Mouse (Mus musculus) erythroblast, embryonic 14.5 days (primary cell): ENCODE measurements at regions not wholly inside any gene's neighbourhood (a gene's known extent, or its start where the extent isn't known, plus 50 kb on each side); places are given as distances from the start of the nearest gene placed in this dataset.

ENCODE experiments used
- GATA1 ChIP-seq: IDR thresholded peaks from 2 replicates; pipeline ENCODE4 v1.6.1; 2012; ENCODE audit warnings: low read length, inconsistent platforms, mixed read lengths
- TAL1 ChIP-seq: IDR thresholded peaks from 3 replicates; pipeline ENCODE4 v1.6.1; 2012; ENCODE audit warnings: low read length, inconsistent platforms, mixed read lengths

- TF ChIP-seq TAL1 = no peak
- TF ChIP-seq GATA1 = no peak
Measured at GRCm38 (mm10) chr10:16861534-16861933, 861.5 kb upstream of the Cited2 start.
